Mouse (Mus musculus) fibroblast of lung, adult 2 months (primary cell): ENCODE measurements around the gene Ubtd1.
A peak's percentile ranks its signal among the peaks of the same experiment; 100 is the strongest.

Experiments
- DNase-seq: peaks from one replicate; pipeline ENCODE4 v3.0.0-alpha.2; 2011; ENCODE audit warnings: low read depth

Ubtd1 gene

DNA sequence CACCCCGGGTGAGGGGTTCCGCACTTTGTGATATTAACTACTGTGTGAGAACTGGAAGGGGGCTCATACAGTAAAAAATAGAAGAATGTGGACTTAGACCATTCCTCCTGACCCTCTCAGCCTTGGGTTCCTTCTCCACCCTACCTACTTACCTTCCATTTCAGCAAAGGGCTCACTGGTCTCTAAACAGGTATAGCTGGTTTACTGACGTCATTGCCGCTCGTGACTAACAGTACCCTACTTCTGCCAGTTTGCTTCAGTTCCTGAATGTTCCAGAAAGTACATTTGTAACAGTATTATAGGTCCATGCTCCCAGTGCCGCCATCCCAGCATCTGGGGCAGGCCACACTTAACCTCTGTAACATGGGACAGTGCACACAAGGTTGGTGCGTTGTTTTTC lies 12.5 kb downstream of the Ubtd1 start:
- DNase-seq, result no peak

GRCm38 (mm10) chr19:41995483-41995882 lies 13.9 kb downstream of the Ubtd1 start:
- no peak for DNase-seq

DNA sequence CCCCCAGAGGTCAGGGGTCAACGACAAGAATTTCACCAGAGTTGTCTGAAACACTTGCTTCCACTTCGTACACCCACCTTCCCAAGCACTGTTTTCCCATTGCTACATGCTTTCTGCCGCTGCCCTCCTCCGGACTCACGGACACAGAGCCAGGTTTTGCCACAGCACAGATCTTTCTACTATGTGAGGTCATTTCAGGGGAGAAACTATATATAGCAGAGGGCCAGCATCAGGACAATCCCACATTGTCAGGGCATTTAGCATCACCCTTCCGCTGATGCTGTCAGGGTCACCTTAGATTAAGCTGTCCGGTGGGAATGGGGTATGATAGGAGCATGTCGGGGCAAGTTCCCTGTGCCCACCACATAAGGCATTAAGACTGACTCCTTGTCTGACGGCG lies 15.5 kb downstream of the Ubtd1 start:
- no peak for DNase-seq

GRCm38 (mm10) chr19:41998770-41999548 lies 17.4 kb downstream of the Ubtd1 start:
- DNase-seq, result no peak

- DNase-seq, result no peak
These were observed 18.2 kb downstream of the Ubtd1 start for GRCm38 (mm10) chr19:41999688-42000283.

DNA sequence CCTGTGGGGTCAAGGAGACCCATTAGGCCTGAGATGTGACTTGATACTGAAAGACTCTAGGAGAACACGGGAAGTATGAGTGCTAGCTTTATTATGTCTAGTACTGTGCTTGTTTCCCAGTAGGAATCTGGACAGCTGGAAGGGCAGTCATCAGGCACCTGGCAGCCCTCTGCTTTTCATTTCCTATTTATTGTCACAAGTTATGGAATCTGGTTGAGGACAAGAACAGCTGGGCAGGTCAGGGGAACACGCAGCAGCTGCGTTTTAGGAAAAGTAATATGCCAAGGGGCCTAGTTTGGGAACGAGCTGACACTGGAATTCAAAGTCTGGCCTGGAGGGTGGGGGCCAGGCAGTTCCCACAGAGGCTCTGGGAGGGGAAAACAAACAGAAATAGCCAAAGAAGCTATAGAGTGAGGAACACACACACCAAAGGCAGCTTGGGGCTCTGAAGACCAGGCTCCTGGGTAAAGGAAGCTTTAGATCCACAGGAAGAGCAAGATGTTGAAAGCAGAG lies 18.9 kb downstream of the Ubtd1 start:
- no peak for DNase-seq

DNA sequence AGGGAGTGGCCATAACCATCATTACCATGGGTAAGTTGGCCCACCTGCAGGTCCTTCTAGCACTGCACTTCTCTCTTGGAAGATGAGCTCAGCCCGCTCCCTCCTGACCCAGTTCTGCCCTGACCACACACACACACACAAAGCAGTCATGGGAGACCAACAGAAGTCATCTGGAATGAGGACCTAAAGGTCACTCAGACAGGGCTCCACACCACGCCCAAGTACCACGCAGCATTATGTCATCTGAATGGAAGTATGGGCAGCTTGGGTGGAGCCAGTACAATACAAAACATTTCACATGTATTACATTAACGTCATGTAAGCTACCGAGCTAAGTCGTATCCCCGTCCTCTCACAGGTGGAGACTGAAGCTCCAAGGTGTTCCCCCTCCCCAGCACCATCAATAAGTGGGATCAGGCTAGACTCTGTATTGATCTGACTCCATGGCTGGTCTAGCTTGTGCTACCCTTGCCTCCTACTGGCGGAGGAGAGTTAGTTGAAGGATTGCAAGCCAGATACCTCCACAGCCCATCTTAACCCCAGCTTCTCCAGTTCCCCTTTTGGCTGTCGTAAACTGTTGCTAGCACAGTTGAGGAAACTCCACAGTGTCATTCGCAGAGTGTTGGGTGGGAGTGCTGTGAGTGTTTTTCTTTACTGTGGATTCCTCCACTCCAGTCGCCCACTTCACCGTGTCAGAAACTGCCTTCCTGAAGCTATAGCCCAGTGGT lies 19.9 kb downstream of the Ubtd1 start:
- DNase-seq, result no peak

DNA sequence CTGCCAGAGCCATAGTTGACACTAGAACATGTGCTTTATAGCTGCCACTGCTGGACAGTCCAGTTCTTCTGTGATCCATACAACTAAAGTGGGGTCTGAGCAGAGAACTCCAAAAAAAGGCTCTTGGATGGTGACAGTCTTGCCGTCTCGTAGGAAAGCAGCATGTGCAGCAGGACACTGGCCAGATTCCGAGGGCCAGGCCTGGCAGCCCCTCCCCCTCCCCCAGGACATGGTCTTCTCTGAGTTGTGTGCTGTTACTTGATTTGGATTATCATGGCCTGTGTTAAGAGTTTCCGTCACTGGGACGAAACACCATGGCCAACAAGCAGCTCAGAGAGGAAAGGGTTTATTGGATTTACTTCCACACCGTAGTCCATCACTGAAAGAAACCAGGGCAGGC lies 22.7 kb downstream of the Ubtd1 start:
- no peak for DNase-seq

- DNase-seq, result no peak
These were observed 24.1 kb downstream of the Ubtd1 start for GRCm38 (mm10) chr19:42005616-42006015.

- no peak for DNase-seq
These were observed 25.0 kb downstream of the Ubtd1 start for GRCm38 (mm10) chr19:42006568-42006967.

GRCm38 (mm10) chr19:42008586-42008985 lies 27.0 kb downstream of the Ubtd1 start:
- DNase-seq, result no peak

DNA sequence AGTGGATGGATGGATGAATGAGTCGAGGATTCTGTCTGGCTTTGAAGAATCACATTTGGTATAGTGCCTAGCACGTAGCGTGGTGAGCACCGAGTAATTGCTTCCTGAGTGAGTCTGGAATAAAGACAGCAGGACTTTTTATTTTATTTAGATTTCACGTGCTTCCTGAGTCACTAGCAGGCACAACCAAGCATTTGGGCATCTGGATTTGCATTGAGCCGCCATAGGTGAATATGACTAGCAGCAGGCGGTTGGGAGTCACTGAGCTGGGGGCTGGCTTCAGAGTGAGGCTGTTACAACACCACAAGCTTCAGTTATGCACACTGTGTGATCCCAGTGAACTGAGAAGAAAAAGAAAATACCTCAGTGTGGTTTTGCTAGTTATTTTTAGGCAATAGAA lies 27.5 kb downstream of the Ubtd1 start:
- DNase-seq, result no peak

DNA sequence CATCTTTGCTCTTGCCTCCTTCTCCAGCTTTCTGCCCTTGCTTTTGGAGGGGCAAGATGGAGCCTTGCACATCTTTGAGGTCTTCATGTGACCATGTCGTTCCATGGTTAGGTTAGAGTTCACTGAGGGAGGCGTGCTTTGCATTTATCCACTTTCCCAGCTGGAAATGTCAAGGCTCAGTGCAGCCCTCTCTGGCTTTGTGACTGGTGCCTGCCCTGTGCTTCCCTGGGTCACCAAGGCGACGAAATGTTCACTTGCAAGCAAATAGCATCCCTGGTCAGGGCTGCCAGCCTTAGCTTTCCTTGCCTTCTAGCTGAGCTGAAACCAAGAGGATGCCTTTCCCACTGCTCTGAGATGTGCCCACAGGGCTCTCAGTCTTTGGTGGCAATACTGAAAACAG lies 28.9 kb downstream of the Ubtd1 start:
- DNase-seq, result no peak

DNA sequence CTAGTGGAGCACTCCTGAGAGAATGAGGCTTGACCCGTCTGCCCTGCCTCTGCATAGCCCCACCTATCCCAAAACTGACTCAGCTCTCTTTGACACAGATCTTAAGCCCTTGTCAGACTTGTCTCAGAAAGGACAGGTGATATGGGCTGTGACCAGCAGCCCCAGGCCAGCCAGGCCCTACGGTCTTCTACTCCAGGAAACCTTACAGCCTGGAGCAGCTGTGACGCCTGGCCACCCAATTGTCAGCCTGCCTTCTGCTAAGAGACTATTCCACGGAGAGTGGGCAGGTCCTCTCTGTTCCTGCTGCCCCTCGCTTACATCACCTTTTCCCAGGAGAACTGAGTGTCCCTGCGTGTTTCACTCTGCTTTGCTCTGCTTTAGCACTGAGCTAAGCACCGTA lies 29.6 kb downstream of the Ubtd1 start:
- no peak for DNase-seq

- no peak for DNase-seq
These were observed 32.8 kb downstream of the Ubtd1 start for GRCm38 (mm10) chr19:42014231-42014825.

DNA sequence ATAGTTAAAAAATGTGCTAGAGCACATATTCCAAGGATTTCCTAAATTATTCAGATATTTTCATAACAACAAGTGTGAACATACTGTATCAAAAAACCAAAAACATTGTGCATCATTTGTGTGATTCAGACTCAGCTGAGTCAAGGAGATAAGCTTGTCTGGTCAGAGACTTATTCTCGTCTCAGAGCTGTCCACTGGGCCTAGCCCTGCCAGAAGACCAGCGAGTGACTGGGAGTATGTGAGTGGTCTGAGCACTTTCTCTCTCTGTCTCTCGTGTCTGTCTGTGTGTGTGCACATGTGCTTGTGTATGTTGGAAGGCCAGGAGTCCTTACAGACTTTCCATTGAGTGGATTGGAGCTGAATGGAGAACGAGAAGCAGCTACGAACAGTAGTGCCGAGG lies 33.4 kb downstream of the Ubtd1 start:
- no peak for DNase-seq

DNA sequence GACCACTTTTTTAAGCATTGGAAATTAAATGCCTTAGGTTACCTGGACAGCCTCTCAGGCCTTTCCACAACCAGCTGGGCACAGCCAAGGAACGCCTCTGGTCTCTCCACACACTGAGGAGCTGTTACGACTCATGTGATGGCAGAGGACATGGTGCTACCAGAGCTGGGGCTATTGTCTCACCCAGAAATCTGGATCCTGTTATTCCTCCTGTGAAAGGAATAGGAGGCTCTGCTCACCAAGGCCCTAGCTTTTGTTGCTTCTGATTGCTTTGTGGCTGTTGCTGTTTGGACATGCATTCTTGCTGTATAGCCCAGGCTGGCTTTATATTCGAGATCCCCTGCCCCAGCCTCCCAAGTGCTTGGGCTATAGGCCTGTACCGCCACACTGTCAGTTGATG lies 34.7 kb downstream of the Ubtd1 start:
- DNase-seq, result no peak

DNA sequence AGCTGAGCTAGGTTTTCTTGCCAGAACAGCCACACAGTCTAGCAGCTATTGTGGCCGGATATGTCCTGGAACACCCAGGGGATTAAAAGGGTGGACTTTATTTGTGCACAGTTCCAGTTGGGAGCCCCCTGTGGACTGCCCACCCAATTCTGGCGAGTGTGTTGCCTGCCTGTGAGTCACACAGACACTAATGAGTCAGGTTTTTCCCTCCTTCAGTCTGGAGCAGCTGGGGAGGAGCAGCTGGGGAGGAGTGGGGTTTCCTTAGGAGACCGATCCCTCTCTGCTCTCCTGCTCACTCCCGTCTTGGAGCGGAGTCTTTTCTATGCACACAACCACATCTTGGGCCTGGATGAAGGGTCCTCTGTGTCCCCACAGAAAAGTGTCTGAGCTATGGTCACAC lies 35.3 kb downstream of the Ubtd1 start:
- DNase-seq, result peak; percentile 68

- DNase-seq, result peak; percentile 90
These were observed 36.1 kb downstream of the Ubtd1 start for GRCm38 (mm10) chr19:42017399-42018247.

- DNase-seq, result no peak
These were observed 37.5 kb downstream of the Ubtd1 start for GRCm38 (mm10) chr19:42019011-42019522.
